Mouse (Mus musculus) liver, embryonic 14.5 days (tissue): ENCODE measurements at regions not wholly inside any gene's neighbourhood (a gene's known extent, or its start where the extent isn't known, plus 50 kb on each side); places are given as distances from the start of the nearest gene placed in this dataset.

Experiments used
- ATAC-seq: fragments of 200-750 bp; cut with Nextera tagmentation; 2 replicates; pipeline ENCODE4 v1.8.0; 2017; ENCODE audit warnings: moderate number of reproducible peaks, mild to moderate bottlenecking, moderate library complexity; ENCODE audit not compliant: insufficient read depth
- DNase-seq, 3 experiments: peaks; one replicate each; pipeline ENCODE4 v3.0.0-alpha.2; 2012 to 2013; ENCODE audit warnings: low read depth in 3 of 3, low spot score in 3 of 3
- H3K27ac ChIP-seq: fragments of 300-500 bp; sonication (generic); 2 replicates; pipeline ENCODE4 v1.5.1; 2014; ENCODE audit warnings: moderate library complexity, mild to moderate bottlenecking, control low read depth, inconsistent platforms
- H3K27me3 ChIP-seq: fragments of 300-500 bp; sonication (generic); 2 replicates; pipeline ENCODE4 v1.6.1; 2014; ENCODE audit warnings: mild to moderate bottlenecking, low read length, moderate library complexity; ENCODE audit not compliant: control insufficient read depth, insufficient read depth
- H3K36me3 ChIP-seq: fragments of 300-500 bp; sonication (generic); replicated peaks from 2 replicates; pipeline ENCODE4 v1.6.1; 2014; ENCODE audit warnings: low read depth; ENCODE audit not compliant: control insufficient read depth, insufficient read depth
- H3K4me1 ChIP-seq, 2 experiments: fragments of 200-500 bp in 1 of 2; fragments of 300-500 bp in 1 of 2; sonication (generic) in 1 of 2; replicated peaks; 2 replicates each; pipeline ENCODE4 v1.6.1; 2012 to 2014; ENCODE audit warnings: antibody characterized with exemption in 1 of 2, inconsistent platforms in 1 of 2, low read length in 1 of 2; ENCODE audit not compliant: control insufficient read depth in 2 of 2, insufficient read depth in 2 of 2
- H3K4me2 ChIP-seq: fragments of 300-500 bp; sonication (generic); 2 replicates; pipeline ENCODE4 v1.6.1; 2014; ENCODE audit warnings: low read depth, mild to moderate bottlenecking, control low read depth, moderate library complexity
- H3K4me3 ChIP-seq, 2 experiments: fragments of 200-500 bp in 1 of 2; fragments of 300-500 bp in 1 of 2; sonication (generic) in 1 of 2; 2 replicates each; pipeline ENCODE4 v1.5.1; 2012 to 2014; ENCODE audit warnings: low read depth in 2 of 2, low read length in 2 of 2, mild to moderate bottlenecking in 2 of 2, control low read depth in 1 of 2, inconsistent platforms in 1 of 2, moderate library complexity in 1 of 2; ENCODE audit not compliant: insufficient read depth in 1 of 2
- H3K9ac ChIP-seq: fragments of 300-500 bp; sonication (generic); replicated peaks from 2 replicates; pipeline ENCODE4 v1.6.1; 2014; ENCODE audit warnings: mild to moderate bottlenecking, control low read depth, moderate library complexity
- H3K9me3 ChIP-seq: fragments of 300-500 bp; sonication (generic); 2 replicates; pipeline ENCODE4 v1.6.1; 2016; ENCODE audit warnings: low read length, mixed read lengths; ENCODE audit not compliant: control insufficient read depth
- CTCF ChIP-seq: IDR thresholded peaks from 2 replicates; pipeline ENCODE4 v1.5.1; 2016; ENCODE audit warnings: antibody characterized with exemption, low read depth, control low read depth
- EP300 ChIP-seq: IDR thresholded peaks from 2 replicates; pipeline ENCODE4 v1.6.1; 2016; ENCODE audit warnings: antibody characterized with exemption, low read depth
- WGBS: fragments of 180-500 bp; shearing (Covaris S2); extraction: QIAGEN DNeasy Blood & Tissue Kit; methylation state at CpG from one replicate; pipeline ENCODE4 v1.1.7; 2014; ENCODE audit not compliant: insufficient replicate concordance; 5-methylcytosine and 5-hydroxymethylcytosine counted together

DNA sequence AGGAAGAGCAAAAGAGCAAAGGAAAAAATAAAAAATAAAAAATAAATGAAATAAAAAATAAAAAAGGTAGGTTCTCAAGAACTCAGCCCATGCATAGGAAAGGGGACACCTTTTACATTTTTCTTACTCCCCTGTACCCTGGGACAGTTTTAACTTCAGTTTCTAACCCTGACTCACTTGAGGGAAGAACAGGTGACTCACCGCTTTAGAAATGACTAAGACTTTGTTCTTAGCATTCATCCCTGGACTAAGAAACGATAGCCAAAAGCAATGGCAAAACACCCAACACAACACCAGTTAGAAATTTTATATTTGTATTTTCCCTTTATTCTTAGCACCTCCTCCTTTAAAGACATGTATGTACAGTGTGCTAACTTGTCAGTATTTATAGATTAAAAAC is 161.5 kb upstream of the Samsn1 start:
- H3K4me1 ChIP-seq: no peaks in the 10 kb centered on the region
- H3K4me2 ChIP-seq: no peak overlapping the region
- no peaks in the 10 kb centered on the region for H3K27me3 ChIP-seq
- no peak overlapping the region for H3K4me3 ChIP-seq
- TF ChIP-seq CTCF (no peak), EP300 (no peak)
- H3K36me3 ChIP-seq: no peaks in the 10 kb centered on the region
- ATAC-seq: no peak
- H3K9ac ChIP-seq: no peak overlapping the region
- H3K9me3 ChIP-seq: no peaks in the 10 kb centered on the region
- 69% methylated on average over 2 of the region's 2 CpGs for WGBS
- no peak overlapping the region for H3K27ac ChIP-seq
- DNase-seq: no peak

- WGBS: 36% methylated on average over 3 of the region's 3 CpGs
- DNase-seq: no peak
These were observed 161.0 kb upstream of the Samsn1 start for GRCm38 (mm10) chr16:76183105-76183504.

DNA sequence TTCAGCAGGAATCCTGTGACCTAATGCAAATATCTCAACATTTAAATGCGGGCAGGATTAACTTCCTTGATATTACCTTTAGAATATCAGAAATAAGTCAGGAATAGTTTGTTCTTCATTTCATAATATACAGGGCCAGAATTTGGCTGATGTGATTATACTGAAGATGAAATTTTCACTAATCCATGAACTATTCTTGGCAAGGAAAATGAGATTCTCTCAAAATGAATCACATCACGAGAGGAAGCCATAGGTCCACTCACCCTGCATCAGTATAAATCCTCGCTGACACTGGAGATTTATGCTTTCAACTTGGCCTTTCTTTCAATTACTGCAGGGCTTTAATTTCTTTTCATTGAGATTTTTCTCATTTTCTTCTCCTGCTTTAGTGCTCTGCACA is 159.5 kb upstream of the Samsn1 start:
- ATAC-seq: no peak
- H3K27ac ChIP-seq: no peak overlapping the region
- no peak for TF ChIP-seq CTCF
- no peak for TF ChIP-seq EP300
- WGBS: 63% methylated on average over 3 of the region's 3 CpGs
- H3K27me3 ChIP-seq: no peaks in the 10 kb centered on the region
- H3K9me3 ChIP-seq: no peaks in the 10 kb centered on the region
- H3K36me3 ChIP-seq: no peaks in the 10 kb centered on the region
- H3K9ac ChIP-seq: no peak overlapping the region
- no peak overlapping the region for H3K4me2 ChIP-seq
- DNase-seq: no peak
- no peaks in the 10 kb centered on the region for H3K4me1 ChIP-seq
- H3K4me3 ChIP-seq: no peak overlapping the region

More at GRCm38 (mm10) chr16:76183105-76183504, 161.0 kb upstream of the Samsn1 start:
- no peak overlapping the region for H3K27ac ChIP-seq
- H3K9ac ChIP-seq: no peak overlapping the region
- no peaks in the 10 kb centered on the region for H3K9me3 ChIP-seq
- TF ChIP-seq EP300 (no peak), CTCF (no peak)
- no peaks in the 10 kb centered on the region for H3K36me3 ChIP-seq
- H3K27me3 ChIP-seq: no peaks in the 10 kb centered on the region
- ATAC-seq: no peak
- no peaks in the 10 kb centered on the region for H3K4me1 ChIP-seq
- no peak overlapping the region for H3K4me2 ChIP-seq
- H3K4me3 ChIP-seq: no peak overlapping the region

DNA sequence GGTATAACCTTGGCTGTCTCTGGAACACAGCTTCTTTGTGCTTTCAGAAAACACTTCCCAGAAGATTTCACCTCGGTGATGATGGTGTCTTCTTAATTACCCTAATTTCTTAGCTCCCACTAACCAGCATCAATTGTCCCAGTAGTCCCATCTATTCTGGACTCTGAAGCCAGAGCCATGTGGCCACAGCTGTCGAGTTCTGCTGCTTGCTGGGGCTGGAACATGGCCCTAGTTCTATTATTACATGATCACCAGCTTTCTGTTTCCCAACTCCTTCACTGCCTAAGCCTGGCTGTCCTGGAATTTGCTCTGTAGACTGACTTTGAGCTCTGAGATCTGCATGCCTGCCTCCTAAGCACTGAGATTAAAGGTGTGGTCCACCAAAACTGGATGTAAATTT is 145.6 kb upstream of the Samsn1 start:
- Histone ChIP-seq H3K27ac (no peak overlapping the region), H3K4me1 (no peaks in the 10 kb centered on the region), H3K36me3 (no peaks in the 10 kb centered on the region), H3K27me3 (no peaks in the 10 kb centered on the region), H3K4me2 (no peak overlapping the region), H3K9ac (no peak overlapping the region), H3K9me3 (no peaks in the 10 kb centered on the region), H3K4me3 (no peak overlapping the region)
- TF ChIP-seq EP300 (no peak), CTCF (no peak)
- DNase-seq: no peak
- WGBS: 34% methylated on average over 2 of the region's 2 CpGs
- ATAC-seq: no peak

GRCm38 (mm10) chr16:76160879-76161278 is 138.8 kb upstream of the Samsn1 start:
- no peaks in the 10 kb centered on the region for H3K4me1 ChIP-seq

More at GRCm38 (mm10) chr16:76160879-76161278, 138.8 kb upstream of the Samsn1 start:
- DNase-seq (no peak), ATAC-seq (no peak)
- no peak overlapping the region for H3K9ac ChIP-seq
- TF ChIP-seq EP300 (no peak), CTCF (no peak)
- no peaks in the 10 kb centered on the region for H3K36me3 ChIP-seq
- no peak overlapping the region for H3K4me2 ChIP-seq
- H3K27me3 ChIP-seq: no peaks in the 10 kb centered on the region
- no peaks in the 10 kb centered on the region for H3K9me3 ChIP-seq
- 78% methylated on average over 5 of the region's 5 CpGs for WGBS
- no peak overlapping the region for H3K4me3 ChIP-seq
- H3K27ac ChIP-seq: no peak overlapping the region
